Mouse (Mus musculus): Measurements from ENCODE around the gene Grm5.

- TF ChIP-seq CTCF (IDR thresholded peaks at IDR 0.05; ENCODE audit: low read depth) (no peak), EP300 (IDR thresholded peaks at IDR 0.05; ENCODE audit: low read depth) (no peak)
Observed at GRCm38 (mm10) chr7:87718631-87719030, 134.7 kb downstream of the Grm5 start.
